Mouse (Mus musculus): ENCODE results near the gene Phc3. TPM values are rescaled to one million over a fixed set of nuclear protein-coding genes. Genes with fewer than 3 reads are reported as not detected.
"Not testable (repeated sequence)": the region's sequence is repeated elsewhere in the genome, so short reads cannot be mapped to it uniquely, and the experiment has no call there.

Gene Phc3
- polyA plus RNA-seq, 1 experiment: 25.9 TPM

- Histone ChIP-seq H3K4me3 (replicated peaks; ENCODE audit: insufficient read depth, low read depth, low read length) (no peak overlapping the region), H3K27ac (ENCODE audit: insufficient read depth, low read length) (no peak overlapping the region), H3K27me3 (ENCODE audit: control insufficient read depth, insufficient read depth, low read length) (no peaks in the 10 kb centered on the region), H3K4me1 (ENCODE audit: control insufficient read depth, insufficient read depth, low read length) (no peaks in the 10 kb centered on the region; the same call in 1 of the 2 replicates)
- no peak for TF ChIP-seq CTCF (IDR thresholded peaks at IDR 0.05; ENCODE audit: borderline replicate concordance, insufficient read depth, low read depth, low read length)
- TF ChIP-seq POLR2A (IDR thresholded peaks at IDR 0.05; ENCODE audit: borderline replicate concordance, insufficient read depth, low read length): no peak
- 84% methylated on average over 4 of the region's 4 CpGs for WGBS
- DNase-seq: no peak
Measured at GRCm38 (mm10) chr3:30860705-30861104, 108.5 kb downstream of the Phc3 start.

GRCm38 (mm10) chr3:30859599-30859998, 109.6 kb downstream of the Phc3 start:
- WGBS: 94% methylated on average over 8 of the region's 8 CpGs

GRCm38 (mm10) chr3:30855604-30856458, 113.4 kb downstream of the Phc3 start, which contains the start of gene Gpr160:
Gene Gpr160, plus strand, starts transcription at chr3:30855950.
- Histone ChIP-seq H3K4me3 (replicated peaks; ENCODE audit: insufficient read depth, low read depth, low read length) (peak within 1 kb of the TSS; percentile 59), H3K27ac (ENCODE audit: insufficient read depth, low read length) (no peak within 1 kb of the TSS), H3K4me1 (ENCODE audit: control insufficient read depth, insufficient read depth, low read length) (no peaks in the 10 kb centered on the region; the same call in 1 of the 2 replicates), H3K27me3 (ENCODE audit: control insufficient read depth, insufficient read depth, low read length) (no peaks in the 10 kb centered on the region)
- DNase-seq: peak; percentile 40 to 47
- TF ChIP-seq CTCF (IDR thresholded peaks at IDR 0.05; ENCODE audit: borderline replicate concordance, insufficient read depth, low read depth, low read length): peak; percentile 38; the same call in 1 of the 2 replicates
- no peak for TF ChIP-seq POLR2A (IDR thresholded peaks at IDR 0.05; ENCODE audit: borderline replicate concordance, insufficient read depth, low read length)
- WGBS: under 1% methylated on average over 75 of the region's 75 CpGs

More at GRCm38 (mm10) chr3:30859599-30859998, 109.6 kb downstream of the Phc3 start:
- not testable (repeated sequence) for H3K4me1 ChIP-seq (ENCODE audit: control insufficient read depth, insufficient read depth, low read length); H3K4me3 ChIP-seq (replicated peaks; ENCODE audit: insufficient read depth, low read depth, low read length); H3K27ac ChIP-seq (ENCODE audit: insufficient read depth, low read length); DNase-seq; H3K27me3 ChIP-seq (ENCODE audit: control insufficient read depth, insufficient read depth, low read length)

- no peaks in the 10 kb centered on the region for H3K27me3 ChIP-seq (ENCODE audit: control insufficient read depth, insufficient read depth, low read length)
- 89% methylated on average over 5 of the region's 5 CpGs for WGBS
Measured at GRCm38 (mm10) chr3:30853596-30853995, 115.6 kb downstream of the Phc3 start.

GRCm38 (mm10) chr3:30851422-30851821, 117.8 kb downstream of the Phc3 start:
- H3K4me1 ChIP-seq (ENCODE audit: control insufficient read depth, insufficient read depth, low read length): no peaks in the 10 kb centered on the region; the same call in 1 of the 2 replicates
- DNase-seq: no peak
- no peak overlapping the region for H3K4me3 ChIP-seq (replicated peaks; ENCODE audit: insufficient read depth, low read depth, low read length)
- 74% methylated on average over 6 of the region's 6 CpGs for WGBS
- no peak overlapping the region for H3K27ac ChIP-seq (ENCODE audit: insufficient read depth, low read length)
- no peaks in the 10 kb centered on the region for H3K27me3 ChIP-seq (ENCODE audit: control insufficient read depth, insufficient read depth, low read length)
- TF ChIP-seq POLR2A (IDR thresholded peaks at IDR 0.05; ENCODE audit: borderline replicate concordance, insufficient read depth, low read length): no peak
- TF ChIP-seq CTCF (IDR thresholded peaks at IDR 0.05; ENCODE audit: borderline replicate concordance, insufficient read depth, low read depth, low read length): no peak

More at GRCm38 (mm10) chr3:30853596-30853995, 115.6 kb downstream of the Phc3 start:
- Histone ChIP-seq H3K4me3 (replicated peaks; ENCODE audit: insufficient read depth, low read depth, low read length) (no peak overlapping the region), H3K27ac (ENCODE audit: insufficient read depth, low read length) (no peak overlapping the region), H3K4me1 (ENCODE audit: control insufficient read depth, insufficient read depth, low read length) (no peaks in the 10 kb centered on the region; the same call in 1 of the 2 replicates)
- DNase-seq: no peak
- TF ChIP-seq CTCF (IDR thresholded peaks at IDR 0.05; ENCODE audit: borderline replicate concordance, insufficient read depth, low read depth, low read length) (no peak), POLR2A (IDR thresholded peaks at IDR 0.05; ENCODE audit: borderline replicate concordance, insufficient read depth, low read length) (no peak)

Other genes with a start within 250 kb of the Phc3 start
- 0.05 and 0.15 TPM in 2 replicates for gene Samd7, start 223.1 kb downstream of the Phc3 start, polyA plus RNA-seq (2012; rRNA removed)
- gene Sec62, start 176.5 kb downstream of the Phc3 start, polyA plus RNA-seq (2012; rRNA removed): 102 and 111 TPM in 2 replicates
- gene Gpr160, start 113.5 kb downstream of the Phc3 start, polyA plus RNA-seq (2012; rRNA removed): 0.72 and 1.1 TPM in 2 replicates
- gene Prkci, start 26.3 kb upstream of the Phc3 start, polyA plus RNA-seq (2012; rRNA removed): 36.5 and 42.9 TPM in 2 replicates
- 14.0 and 14.5 TPM in 2 replicates for gene Skil, start 125.6 kb upstream of the Phc3 start, polyA plus RNA-seq (2012; rRNA removed)
- 312 and 337 TPM in 2 replicates for gene Cldn11, start 180.5 kb upstream of the Phc3 start, polyA plus RNA-seq (2012; rRNA removed)